Mouse (Mus musculus) liver, postnatal 0 days (tissue): ENCODE measurements around the gene Grxcr1.

ENCODE experiments used
- CTCF ChIP-seq: sonication (generic); IDR thresholded peaks from 2 replicates; pipeline ENCODE4 v1.5.1; 2016; ENCODE audit warnings: antibody characterized with exemption, low read depth
- EP300 ChIP-seq: IDR thresholded peaks from 2 replicates; pipeline ENCODE4 v1.6.1; 2016; ENCODE audit warnings: antibody characterized with exemption, low read depth, mild to moderate bottlenecking

DNA sequence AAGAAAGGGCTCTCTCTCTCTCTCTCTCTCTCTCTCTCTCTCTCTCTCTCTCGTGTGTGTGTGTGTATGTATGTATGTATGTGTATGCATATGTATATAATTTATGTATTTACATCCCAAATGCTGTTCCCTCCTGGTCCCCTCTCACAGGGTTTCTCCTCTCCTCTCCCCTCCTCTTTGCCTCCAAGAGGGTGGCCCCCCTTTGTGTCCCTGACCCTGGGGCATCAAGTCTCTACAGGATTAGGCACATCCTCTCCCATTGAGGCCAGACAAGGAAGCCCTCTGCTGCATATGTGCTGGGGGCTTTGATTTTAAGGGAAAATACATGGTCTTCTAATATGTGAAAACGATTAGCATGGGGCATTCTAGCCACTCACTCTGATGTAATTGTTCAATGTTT lies 61.5 kb downstream of the Grxcr1 start:
- TF ChIP-seq EP300 (no peak), CTCF (no peak)
